Mouse (Mus musculus) intestine, embryonic 15.5 days (tissue): Measurements from ENCODE around the gene Cd200r1. TPM values are rescaled to one million over a fixed set of nuclear protein-coding genes. Genes with fewer than 3 reads are reported as not detected.
A peak's percentile ranks its signal among the peaks of the same experiment; 100 is the strongest.

ENCODE experiments used
- ATAC-seq: fragments of 200-750 bp; cut with Nextera tagmentation; 2 replicates; pipeline ENCODE4 v1.8.0; 2017; ENCODE audit warnings: moderate TSS enrichment, moderate library complexity
- H3K27ac ChIP-seq: fragments of 300-500 bp; sonication (generic); 2 replicates; pipeline ENCODE4 v1.5.1; 2015; ENCODE audit warnings: mild to moderate bottlenecking, inconsistent platforms
- H3K27me3 ChIP-seq: fragments of 300-500 bp; sonication (generic); replicated peaks from 2 replicates; pipeline ENCODE4 v1.6.1; 2015; ENCODE audit warnings: inconsistent platforms
- H3K36me3 ChIP-seq: fragments of 300-500 bp; sonication (generic); 2 replicates; pipeline ENCODE4 v1.6.1; 2015; ENCODE audit warnings: inconsistent platforms
- H3K4me1 ChIP-seq: fragments of 300-500 bp; sonication (generic); replicated peaks from 2 replicates; pipeline ENCODE4 v1.6.1; 2015; ENCODE audit warnings: inconsistent platforms
- H3K4me2 ChIP-seq: fragments of 300-500 bp; sonication (generic); replicated peaks from 2 replicates; pipeline ENCODE4 v1.6.1; 2015; ENCODE audit warnings: mild to moderate bottlenecking, inconsistent platforms
- H3K4me3 ChIP-seq: fragments of 300-500 bp; sonication (generic); replicated peaks from 2 replicates; pipeline ENCODE4 v1.5.1; 2015; ENCODE audit warnings: inconsistent platforms
- H3K9ac ChIP-seq: fragments of 300-500 bp; sonication (generic); 2 replicates; pipeline ENCODE4 v1.6.1; 2015; ENCODE audit warnings: inconsistent platforms
- H3K9me3 ChIP-seq: fragments of 300-500 bp; sonication (generic); 2 replicates; pipeline ENCODE4 v1.6.1; 2016; ENCODE audit warnings: inconsistent platforms
- WGBS: fragments of 180-500 bp; shearing (Covaris S2); methylation state at CpG from one replicate; pipeline ENCODE4 v1.1.7; 2015; 5-methylcytosine and 5-hydroxymethylcytosine counted together
- polyA plus RNA-seq: library from polyadenylated mRNA; unstranded; fragments of >200 nt; fragmentation: Nextera tagmentation; extraction: Ambion mirVana; gene quantifications from 2 replicates; pipeline ENCODE4 v1.2.1, GENCODE M21; 2015

The Cd200r1 gene
- polyA plus RNA-seq, 1 experiment from 2014 or later = 1.1 TPM

GRCm38 (mm10) chr16:44734059-44734458 is 31.5 kb upstream of the Cd200r1 start:
- Histone ChIP-seq H3K27ac (no peak overlapping the region), H3K4me3 (no peak overlapping the region), H3K9me3 (no peaks in the 10 kb centered on the region), H3K27me3 (no peaks in the 10 kb centered on the region), H3K9ac (no peak overlapping the region), H3K4me2 (no peak overlapping the region), H3K36me3 (peaks cover 23% of the 10 kb centered on the region; the same call in 1 of the 2 replicates), H3K4me1 (0 out of 2 replicates have a peak, but pooled peaks cover 2% of the 10 kb centered on the region)
- peak; percentile 46; the same call in 1 of the 2 replicates for ATAC-seq
- WGBS = 71% methylated on average over 3 of the region's 3 CpGs

DNA sequence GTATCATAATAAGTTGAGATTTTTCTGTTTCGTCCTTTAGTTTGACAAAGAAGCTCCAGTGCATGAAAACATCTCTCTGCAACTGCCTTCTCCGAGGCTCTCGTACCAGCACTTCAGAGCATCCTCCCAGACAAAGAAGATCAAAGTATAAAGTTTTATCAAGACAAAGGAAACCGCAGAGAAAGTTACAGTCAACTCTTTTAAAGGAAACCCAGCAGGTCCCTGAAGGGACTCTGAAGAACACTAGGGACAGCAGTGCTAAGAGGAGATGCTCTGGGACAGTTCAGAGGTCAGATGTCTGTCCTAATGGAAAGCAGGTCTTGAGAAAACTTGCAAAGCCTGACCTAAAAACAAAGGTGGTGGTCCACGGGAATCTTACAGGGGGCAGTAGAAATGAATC is 29.9 kb upstream of the Cd200r1 start:
- Histone ChIP-seq H3K4me1 (0 out of 2 replicates have a peak, but pooled peaks cover 2% of the 10 kb centered on the region), H3K27me3 (no peaks in the 10 kb centered on the region), H3K4me3 (no peak overlapping the region), H3K9me3 (no peaks in the 10 kb centered on the region), H3K27ac (no peak overlapping the region), H3K9ac (no peak overlapping the region), H3K4me2 (no peak overlapping the region), H3K36me3 (peaks cover 26% of the 10 kb centered on the region)
- WGBS = 87% methylated on average over 5 of the region's 5 CpGs
- ATAC-seq = no peak

DNA sequence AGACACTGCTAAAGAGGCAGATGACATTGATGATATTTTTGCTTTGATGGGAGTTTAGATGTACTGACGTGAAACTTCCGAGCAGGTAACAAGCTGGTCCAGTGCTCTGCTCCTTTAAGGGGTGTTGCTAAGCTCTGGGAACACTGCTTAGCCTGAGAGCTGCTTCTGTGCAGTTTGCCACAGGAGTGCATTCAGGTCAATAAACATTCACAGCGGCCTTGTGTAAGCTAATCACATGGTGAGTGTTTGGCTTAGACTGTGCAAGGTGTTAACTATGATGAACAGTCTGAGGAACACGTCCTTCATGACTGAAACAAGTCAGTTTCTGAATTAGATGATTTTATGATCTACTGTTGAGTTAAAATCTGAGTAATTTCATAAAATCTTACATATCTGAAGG is 29.4 kb upstream of the Cd200r1 start:
- 0 out of 2 replicates have a peak, but pooled peaks have one; percentile 37 for ATAC-seq
- Histone ChIP-seq H3K36me3 (peaks cover 22% of the 10 kb centered on the region), H3K9me3 (no peaks in the 10 kb centered on the region), H3K4me3 (no peak overlapping the region), H3K4me1 (0 out of 2 replicates have a peak, but pooled peaks cover 2% of the 10 kb centered on the region), H3K4me2 (no peak overlapping the region), H3K9ac (no peak overlapping the region), H3K27ac (no peak overlapping the region), H3K27me3 (no peaks in the 10 kb centered on the region)
- WGBS = 69% methylated on average over 4 of the region's 4 CpGs

GRCm38 (mm10) chr16:44742753-44743152 is 22.8 kb upstream of the Cd200r1 start:
- WGBS = 98% methylated on average over 1 of the region's 1 CpGs
- Histone ChIP-seq H3K27me3 (no peaks in the 10 kb centered on the region), H3K27ac (no peak overlapping the region), H3K4me1 (peaks cover 7% of the 10 kb centered on the region), H3K9ac (no peak overlapping the region), H3K36me3 (peaks cover 10% of the 10 kb centered on the region), H3K4me2 (no peak overlapping the region), H3K4me3 (no peak overlapping the region), H3K9me3 (no peaks in the 10 kb centered on the region)
- ATAC-seq = no peak

- 6% methylated on average over 14 of the region's 14 CpGs for WGBS
- peak overlapping the region; percentile 79 for H3K4me2 ChIP-seq
- peaks cover 4% of the 10 kb centered on the region for H3K4me1 ChIP-seq
- peak overlapping the region; percentile 73 for H3K4me3 ChIP-seq
- peak overlapping the region; percentile 97 for H3K27ac ChIP-seq
- H3K27me3 ChIP-seq = no peaks in the 10 kb centered on the region
- peak; percentile 19; the same call in 1 of the 2 replicates for ATAC-seq
- peak overlapping the region; percentile 72 for H3K9ac ChIP-seq
- H3K9me3 ChIP-seq = no peaks in the 10 kb centered on the region
- H3K36me3 ChIP-seq = peaks cover 7% of the 10 kb centered on the region
Observed at GRCm38 (mm10) chr16:44745471-44745865, 20.1 kb upstream of the Cd200r1 start.

DNA sequence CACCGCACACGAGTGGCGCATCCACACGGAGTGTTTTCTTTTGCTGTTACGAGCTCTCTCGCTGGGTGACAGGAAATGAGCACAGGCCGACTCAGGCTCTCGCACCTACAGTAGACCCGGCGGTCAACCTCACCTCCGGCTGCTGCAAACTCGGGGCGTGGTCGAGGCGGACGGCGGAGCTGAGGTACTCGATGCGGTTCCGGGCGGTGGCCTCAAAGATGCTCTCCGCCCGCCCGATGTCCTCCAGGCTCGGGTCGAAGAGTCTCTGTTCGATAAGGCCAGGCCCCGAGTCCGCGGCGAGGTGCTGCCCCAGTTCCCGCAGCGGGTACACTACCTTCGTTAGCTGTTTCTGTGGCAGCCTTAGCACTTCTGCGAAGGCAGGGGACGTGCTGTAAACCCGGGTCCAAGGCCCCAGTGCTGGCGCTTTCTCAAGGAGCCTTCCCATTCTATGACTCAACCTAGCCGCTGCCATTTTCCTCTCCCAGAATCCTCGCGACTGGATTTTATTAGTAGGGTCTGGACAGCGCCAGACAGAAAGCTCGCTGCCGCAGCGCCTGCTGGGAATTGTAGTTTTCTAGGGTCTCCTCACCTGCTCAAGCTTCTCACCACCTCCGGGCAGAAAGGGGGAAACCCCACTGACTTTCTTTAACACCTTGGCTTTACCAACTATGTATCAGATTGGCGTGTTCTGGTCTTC is 19.5 kb upstream of the Cd200r1 start, which contains the start of gene Gtpbp8:
Gene Gtpbp8, minus strand, starts transcription at position 498 of the 697 bp plus-strand sequence.
- Histone ChIP-seq H3K4me2 (peak within 1 kb of the TSS; percentile 79), H3K9me3 (no peaks in the 10 kb centered on the region), H3K9ac (peak within 1 kb of the TSS; percentile 72), H3K27me3 (no peaks in the 10 kb centered on the region), H3K4me1 (peaks cover 4% of the 10 kb centered on the region), H3K4me3 (peak within 1 kb of the TSS; percentile 73), H3K27ac (peak within 1 kb of the TSS; percentile 97), H3K36me3 (peaks cover 7% of the 10 kb centered on the region)
- peak; percentile 98 for ATAC-seq
- WGBS = under 1% methylated on average over 47 of the region's 47 CpGs

DNA sequence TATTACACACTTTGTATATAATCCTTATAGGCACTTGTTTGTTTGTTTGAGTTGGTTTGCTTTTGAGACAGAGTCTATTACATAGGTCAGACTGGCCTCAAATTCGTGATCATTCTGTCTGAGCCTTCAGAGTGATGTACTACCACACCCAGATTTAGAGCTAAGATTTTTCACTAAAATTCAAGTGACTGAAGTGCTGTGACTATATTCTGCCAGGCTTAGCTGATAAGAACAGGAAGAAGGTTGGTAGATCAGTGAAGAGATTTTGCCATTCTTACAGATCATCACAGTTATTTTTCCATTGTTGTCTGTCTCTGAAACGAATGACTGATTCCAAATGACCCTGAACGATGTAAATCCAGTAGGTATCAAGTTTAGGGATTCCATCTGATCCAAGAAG is 17.5 kb upstream of the Cd200r1 start:
- no peak for ATAC-seq
- Histone ChIP-seq H3K4me1 (peaks cover 4% of the 10 kb centered on the region), H3K9ac (no peak overlapping the region), H3K36me3 (no peaks in the 10 kb centered on the region), H3K27ac (no peak overlapping the region), H3K4me2 (no peak overlapping the region), H3K27me3 (no peaks in the 10 kb centered on the region), H3K9me3 (no peaks in the 10 kb centered on the region), H3K4me3 (no peak overlapping the region)
- WGBS = 48% methylated on average over 3 of the region's 3 CpGs

DNA sequence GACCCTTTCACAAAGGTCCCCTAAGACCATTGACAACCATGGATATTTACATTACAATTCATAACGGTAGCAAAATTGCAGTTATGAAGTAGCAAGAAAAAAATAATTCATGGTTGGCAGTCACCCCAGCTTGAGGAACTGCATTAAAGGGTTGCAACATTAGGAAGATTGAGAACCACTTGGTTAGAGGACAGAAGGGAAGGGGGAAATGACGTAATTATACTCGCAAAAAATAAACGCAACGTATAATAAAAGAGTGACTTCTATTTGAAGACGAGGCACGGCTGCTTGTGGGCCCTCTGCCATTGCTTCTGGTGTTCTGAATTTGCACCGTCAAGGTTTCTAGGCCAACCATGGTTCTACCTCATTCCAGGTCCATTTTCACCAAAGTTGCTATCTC is 7.8 kb upstream of the Cd200r1 start:
- Histone ChIP-seq H3K27ac (no peak overlapping the region), H3K4me1 (no peaks in the 10 kb centered on the region), H3K27me3 (no peaks in the 10 kb centered on the region), H3K36me3 (no peaks in the 10 kb centered on the region), H3K9ac (no peak overlapping the region), H3K9me3 (no peaks in the 10 kb centered on the region), H3K4me3 (no peak overlapping the region), H3K4me2 (no peak overlapping the region)
- 78% methylated on average over 8 of the region's 8 CpGs for WGBS
- ATAC-seq = no peak

DNA sequence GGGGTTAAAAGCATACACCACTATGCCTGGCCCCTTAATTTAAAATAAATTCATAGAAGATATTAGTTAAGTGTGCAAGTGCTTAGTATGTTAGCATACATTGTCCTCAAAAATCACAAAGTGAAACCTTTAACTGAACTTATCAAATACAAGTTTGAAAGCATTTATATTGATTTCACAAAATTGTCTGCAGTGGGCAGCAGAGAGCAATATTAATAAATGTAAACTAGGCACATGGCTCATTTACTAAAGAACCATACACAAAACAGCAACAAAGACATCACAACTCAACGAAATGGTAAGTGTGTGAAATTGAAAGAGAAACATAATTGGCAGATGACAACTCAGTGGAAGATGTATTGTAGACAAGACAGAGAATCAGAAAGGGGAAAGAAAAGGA is 3.7 kb upstream of the Cd200r1 start:
- Histone ChIP-seq H3K9ac (no peak overlapping the region), H3K4me1 (no peaks in the 10 kb centered on the region), H3K27ac (no peak overlapping the region), H3K36me3 (no peaks in the 10 kb centered on the region), H3K4me2 (no peak overlapping the region), H3K9me3 (no peaks in the 10 kb centered on the region), H3K27me3 (no peaks in the 10 kb centered on the region), H3K4me3 (no peak overlapping the region)
- no peak for ATAC-seq
- 51% methylated on average over 1 of the region's 1 CpGs for WGBS

GRCm38 (mm10) chr16:44766320-44766892 is 870 bp downstream of the Cd200r1 start:
- Histone ChIP-seq H3K27ac (no peak overlapping the region), H3K9ac (no peak overlapping the region), H3K4me3 (no peak overlapping the region), H3K27me3 (no peaks in the 10 kb centered on the region), H3K4me1 (no peaks in the 10 kb centered on the region), H3K36me3 (no peaks in the 10 kb centered on the region), H3K9me3 (no peaks in the 10 kb centered on the region), H3K4me2 (no peak overlapping the region)
- 85% methylated on average over 9 of the region's 9 CpGs for WGBS
- ATAC-seq = no peak

GRCm38 (mm10) chr16:44767506-44767905 is 2.0 kb downstream of the Cd200r1 start:
- Histone ChIP-seq H3K9ac (no peak overlapping the region), H3K4me1 (no peaks in the 10 kb centered on the region), H3K4me2 (no peak overlapping the region), H3K27ac (no peak overlapping the region), H3K27me3 (no peaks in the 10 kb centered on the region), H3K4me3 (no peak overlapping the region), H3K9me3 (no peaks in the 10 kb centered on the region), H3K36me3 (no peaks in the 10 kb centered on the region)
- 82% methylated on average over 7 of the region's 7 CpGs for WGBS
- no peak for ATAC-seq

GRCm38 (mm10) chr16:44767967-44768366 is 2.4 kb downstream of the Cd200r1 start:
- H3K27ac ChIP-seq = no peak overlapping the region
- no peak overlapping the region for H3K4me2 ChIP-seq
- ATAC-seq = no peak

GRCm38 (mm10) chr16:44772577-44772976 is 7.0 kb downstream of the Cd200r1 start:
- no peak for ATAC-seq
- Histone ChIP-seq H3K9ac (no peak overlapping the region), H3K36me3 (no peaks in the 10 kb centered on the region), H3K4me2 (no peak overlapping the region), H3K27me3 (no peaks in the 10 kb centered on the region), H3K9me3 (no peaks in the 10 kb centered on the region), H3K27ac (no peak overlapping the region), H3K4me3 (no peak overlapping the region), H3K4me1 (no peaks in the 10 kb centered on the region)
- 66% methylated on average over 6 of the region's 6 CpGs for WGBS

More at GRCm38 (mm10) chr16:44767967-44768366, 2.4 kb downstream of the Cd200r1 start:
- no peaks in the 10 kb centered on the region for H3K9me3 ChIP-seq
- no peaks in the 10 kb centered on the region for H3K36me3 ChIP-seq
- 54% methylated on average over 2 of the region's 2 CpGs for WGBS
- no peaks in the 10 kb centered on the region for H3K4me1 ChIP-seq
- H3K4me3 ChIP-seq = no peak overlapping the region
- no peak overlapping the region for H3K9ac ChIP-seq
- no peaks in the 10 kb centered on the region for H3K27me3 ChIP-seq
